Mouse (Mus musculus) neural tube, embryonic 11.5 days (tissue): ENCODE measurements around the gene Lypd4. TPM values are rescaled to one million over a fixed set of nuclear protein-coding genes. Genes with fewer than 3 reads are reported as not detected.

Experiments
- ATAC-seq: fragments of 200-750 bp; cut with Nextera tagmentation; 2 replicates; pipeline ENCODE4 v1.8.0; 2017; ENCODE audit warnings: moderate number of reproducible peaks, mild to moderate bottlenecking, moderate TSS enrichment, moderate library complexity; ENCODE audit not compliant: insufficient read depth, low FRiP score, low TSS enrichment
- DNase-seq: peaks from one replicate; pipeline ENCODE4 v3.0.0-alpha.2; 2015; ENCODE audit warnings: low spot score
- H3K27ac ChIP-seq: fragments of 300-500 bp; sonication (generic); 2 replicates; pipeline ENCODE4 v1.5.1; 2014; ENCODE audit warnings: low read depth, mild to moderate bottlenecking, low read length
- H3K27me3 ChIP-seq: fragments of 300-500 bp; sonication (generic); 2 replicates; pipeline ENCODE4 v1.6.1; 2014; ENCODE audit warnings: mild to moderate bottlenecking, low read length, mixed read lengths; ENCODE audit not compliant: control insufficient read depth, insufficient read depth
- H3K36me3 ChIP-seq: fragments of 300-500 bp; sonication (generic); 2 replicates; pipeline ENCODE4 v1.6.1; 2014; ENCODE audit warnings: mild to moderate bottlenecking, low read length, moderate library complexity, mixed read lengths; ENCODE audit not compliant: control insufficient read depth, insufficient read depth
- H3K4me1 ChIP-seq: fragments of 300-500 bp; sonication (generic); 2 replicates; pipeline ENCODE4 v1.6.1; 2014; ENCODE audit warnings: low read length, mixed read lengths; ENCODE audit not compliant: control insufficient read depth, insufficient read depth
- H3K4me2 ChIP-seq: fragments of 300-500 bp; sonication (generic); 2 replicates; pipeline ENCODE4 v1.6.1; 2014; ENCODE audit warnings: low read depth, mild to moderate bottlenecking, moderate library complexity
- H3K4me3 ChIP-seq: fragments of 300-500 bp; sonication (generic); 2 replicates; pipeline ENCODE4 v1.5.1; 2014; ENCODE audit warnings: low read depth, low read length
- H3K9ac ChIP-seq: fragments of 300-500 bp; sonication (generic); 2 replicates; pipeline ENCODE4 v1.6.1; 2014; ENCODE audit warnings: mild to moderate bottlenecking, low read length
- H3K9me3 ChIP-seq: fragments of 300-500 bp; sonication (generic); 2 replicates; pipeline ENCODE4 v1.6.1; 2016; ENCODE audit warnings: low read length; ENCODE audit not compliant: control insufficient read depth
- WGBS: fragments of 180-500 bp; shearing (Covaris S2); extraction: QIAGEN DNeasy Blood & Tissue Kit; methylation state at CpG from one replicate; pipeline ENCODE4 v1.1.7; 2014; 5-methylcytosine and 5-hydroxymethylcytosine counted together
- polyA plus RNA-seq: library from polyadenylated mRNA; unstranded; fragments of >200 nt; fragmentation: Nextera tagmentation; extraction: Ambion mirVana; gene quantifications from 2 replicates; pipeline ENCODE4 v1.2.1, GENCODE M21; 2014

Lypd4 gene
- polyA plus RNA-seq, 1 experiment from 2014 or later, result not detected

GRCm38 (mm10) chr7:24883896-24884692 lies 14.4 kb upstream of the Lypd4 start, which contains the start of gene Rps19:
TSS of gene Rps19 (plus strand) at chr7:24884371.
- ATAC-seq, result peak; percentile 88
- H3K9me3 ChIP-seq, result no peaks in the 10 kb centered on the region
- H3K4me2 ChIP-seq, result peak within 1 kb of the TSS; percentile 83
- peak within 1 kb of the TSS; percentile 80 for H3K27ac ChIP-seq
- peak within 1 kb of the TSS; percentile 100 for H3K9ac ChIP-seq
- WGBS, result under 1% methylated on average over 56 of the region's 57 CpGs
- H3K4me1 ChIP-seq, result peaks cover 15% of the 10 kb centered on the region
- peak; percentile 99 for DNase-seq
- H3K4me3 ChIP-seq, result peak within 1 kb of the TSS; percentile 97
- H3K36me3 ChIP-seq, result peaks cover 12% of the 10 kb centered on the region
- H3K27me3 ChIP-seq, result no peaks in the 10 kb centered on the region

- Histone ChIP-seq H3K9ac (no peak overlapping the region), H3K27ac (no peak overlapping the region), H3K4me2 (no peak overlapping the region), H3K27me3 (no peaks in the 10 kb centered on the region), H3K9me3 (no peaks in the 10 kb centered on the region), H3K36me3 (peaks cover 7% of the 10 kb centered on the region), H3K4me3 (no peak overlapping the region), H3K4me1 (peaks cover 15% of the 10 kb centered on the region)
- 93% methylated on average over 9 of the region's 9 CpGs for WGBS
- ATAC-seq, result no peak
- DNase-seq, result no peak
Observed at GRCm38 (mm10) chr7:24882416-24883199, 12.9 kb upstream of the Lypd4 start.

- Histone ChIP-seq H3K27ac (no peak overlapping the region), H3K27me3 (no peaks in the 10 kb centered on the region), H3K4me3 (no peak overlapping the region), H3K9me3 (no peaks in the 10 kb centered on the region), H3K4me2 (no peak overlapping the region), H3K4me1 (no peaks in the 10 kb centered on the region), H3K9ac (no peak overlapping the region), H3K36me3 (no peaks in the 10 kb centered on the region)
- ATAC-seq (no peak), DNase-seq (no peak)
- 17% methylated on average over 2 of the region's 2 CpGs for WGBS
Observed at GRCm38 (mm10) chr7:24879620-24880019, 9.9 kb upstream of the Lypd4 start.

GRCm38 (mm10) chr7:24877588-24877987 lies 7.8 kb upstream of the Lypd4 start:
- no peaks in the 10 kb centered on the region for H3K36me3 ChIP-seq
- no peak for DNase-seq
- no peak overlapping the region for H3K4me2 ChIP-seq
- H3K4me3 ChIP-seq, result no peak overlapping the region
- no peaks in the 10 kb centered on the region for H3K4me1 ChIP-seq
- 84% methylated on average over 3 of the region's 3 CpGs for WGBS
- no peak overlapping the region for H3K27ac ChIP-seq
- no peak for ATAC-seq
- H3K9me3 ChIP-seq, result no peaks in the 10 kb centered on the region
- H3K27me3 ChIP-seq, result no peaks in the 10 kb centered on the region
- H3K9ac ChIP-seq, result no peak overlapping the region

GRCm38 (mm10) chr7:24869080-24869479 lies 661 bp downstream of the Lypd4 start:
- 65% methylated on average over 17 of the region's 17 CpGs for WGBS
- Histone ChIP-seq H3K36me3 (no peaks in the 10 kb centered on the region), H3K4me2 (no peak overlapping the region), H3K27ac (no peak overlapping the region), H3K4me1 (no peaks in the 10 kb centered on the region), H3K27me3 (no peaks in the 10 kb centered on the region), H3K4me3 (no peak overlapping the region), H3K9me3 (no peaks in the 10 kb centered on the region), H3K9ac (no peak overlapping the region)
- ATAC-seq, result no peak
- no peak for DNase-seq

GRCm38 (mm10) chr7:24864156-24864555 lies 5.6 kb downstream of the Lypd4 start:
- ATAC-seq (no peak), DNase-seq (no peak)
- WGBS, result 34% methylated on average over 6 of the region's 6 CpGs

GRCm38 (mm10) chr7:24862853-24863252 lies 6.9 kb downstream of the Lypd4 start:
- no peak overlapping the region for H3K4me3 ChIP-seq
- no peaks in the 10 kb centered on the region for H3K9me3 ChIP-seq
- no peak overlapping the region for H3K4me2 ChIP-seq
- no peak overlapping the region for H3K9ac ChIP-seq
- H3K4me1 ChIP-seq, result no peaks in the 10 kb centered on the region
- H3K27ac ChIP-seq, result no peak overlapping the region
- ATAC-seq (no peak), DNase-seq (no peak)
- WGBS, result 86% methylated on average over 4 of the region's 4 CpGs
- no peaks in the 10 kb centered on the region for H3K36me3 ChIP-seq
- H3K27me3 ChIP-seq, result no peaks in the 10 kb centered on the region

More at GRCm38 (mm10) chr7:24864156-24864555, 5.6 kb downstream of the Lypd4 start:
- no peaks in the 10 kb centered on the region for H3K9me3 ChIP-seq
- H3K4me3 ChIP-seq, result no peak overlapping the region
- no peaks in the 10 kb centered on the region for H3K36me3 ChIP-seq
- no peaks in the 10 kb centered on the region for H3K4me1 ChIP-seq
- no peak overlapping the region for H3K9ac ChIP-seq
- H3K27ac ChIP-seq, result no peak overlapping the region
- no peaks in the 10 kb centered on the region for H3K27me3 ChIP-seq
- no peak overlapping the region for H3K4me2 ChIP-seq

- Histone ChIP-seq H3K9ac (no peak within 1 kb of the TSS), H3K27me3 (no peaks in the 10 kb centered on the region), H3K4me2 (no peak within 1 kb of the TSS), H3K27ac (no peak within 1 kb of the TSS), H3K4me1 (no peaks in the 10 kb centered on the region), H3K4me3 (no peak within 1 kb of the TSS), H3K36me3 (no peaks in the 10 kb centered on the region), H3K9me3 (no peaks in the 10 kb centered on the region)
- ATAC-seq (no peak), DNase-seq (no peak)
- 93% methylated on average over 7 of the region's 7 CpGs for WGBS
Observed at GRCm38 (mm10) chr7:24861913-24862312, 7.8 kb downstream of the Lypd4 start, which contains the start of gene Gm9844. TSS of gene Gm9844 (plus strand) at chr7:24862213.
